Mouse (Mus musculus) cerebellum, postnatal 14 days (tissue): ENCODE measurements at regions not wholly inside any gene's neighbourhood (a gene's known extent, or its start where the extent isn't known, plus 50 kb on each side); places are given as distances from the start of the nearest gene placed in this dataset.

Source experiments
- DNase-seq, 2 experiments: peaks; one replicate each; pipeline ENCODE4 v3.0.0; 2021; ENCODE audit warnings: mixed read lengths in 2 of 2

GRCm38 (mm10) chr2:138824873-138825272 lies 568.5 kb downstream of the Btbd3 start:
- DNase-seq: peak; percentile 29 to 40

- DNase-seq: no peak
Observed at GRCm38 (mm10) chr2:138827813-138828570, 571.6 kb downstream of the Btbd3 start.

- peak; percentile 16 to 52 for DNase-seq
Observed at GRCm38 (mm10) chr2:138838846-138839245, 582.5 kb downstream of the Btbd3 start.

GRCm38 (mm10) chr2:138859121-138859520 lies 602.8 kb downstream of the Btbd3 start:
- DNase-seq: no peak

DNA sequence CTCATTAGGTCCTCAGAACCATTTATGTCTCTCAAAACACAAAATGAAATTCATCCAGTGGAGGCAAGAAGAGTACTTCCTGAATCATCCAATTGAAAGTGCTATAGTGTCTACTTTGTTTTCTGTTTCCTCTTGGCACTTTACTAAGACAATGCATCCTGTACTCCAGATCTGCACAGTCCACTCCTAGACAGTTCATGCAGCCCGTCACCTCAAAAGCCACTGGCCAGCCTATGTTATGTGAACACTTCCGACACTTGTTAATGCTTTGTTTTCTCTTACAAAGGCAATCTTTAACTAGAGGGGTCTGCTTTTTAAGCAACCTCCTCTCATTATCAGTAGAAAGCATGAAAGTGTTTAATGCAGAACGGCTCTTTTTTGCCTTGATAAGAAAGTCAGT lies 597.1 kb upstream of the Sptlc3 start:
- no peak for DNase-seq

DNA sequence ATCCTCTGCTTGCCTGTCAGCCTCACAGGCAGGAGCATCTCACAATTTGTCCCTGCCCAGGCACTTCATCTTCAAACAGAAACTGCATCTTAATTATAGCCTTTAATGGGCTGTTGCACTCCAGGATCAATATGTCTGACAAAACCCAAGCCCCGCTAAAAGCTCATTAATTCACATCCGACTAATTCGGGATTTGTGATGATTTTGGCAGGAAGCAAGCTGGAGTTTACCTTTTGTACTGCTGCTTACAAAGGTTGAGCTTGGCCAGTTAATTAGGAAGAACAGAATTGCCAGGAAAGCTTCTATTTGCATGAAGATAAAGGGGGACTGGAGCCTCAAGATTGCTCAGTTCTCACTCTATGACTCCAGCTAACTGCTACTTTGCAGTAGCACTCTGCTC lies 596.6 kb upstream of the Sptlc3 start:
- DNase-seq: no peak

DNA sequence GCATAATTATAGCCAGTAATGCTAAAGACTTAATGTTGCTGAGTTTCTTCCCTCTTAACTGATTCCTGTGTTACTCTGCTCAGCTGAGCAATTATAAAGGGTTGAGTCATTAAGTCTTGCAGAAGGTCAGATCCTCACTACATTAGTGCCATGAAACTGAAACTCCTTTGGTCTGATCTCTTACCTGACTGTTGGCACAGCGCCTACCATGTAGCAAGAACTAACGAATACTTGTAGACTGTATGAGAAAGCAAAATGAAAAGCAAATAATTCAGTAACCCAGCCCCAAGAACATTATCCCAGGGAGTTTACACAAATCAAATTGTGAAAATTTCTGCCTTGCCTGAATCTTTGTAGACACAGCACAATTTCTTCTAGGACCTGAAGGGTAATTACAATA lies 556.5 kb upstream of the Sptlc3 start:
- DNase-seq: peak; percentile 15 to 20

DNA sequence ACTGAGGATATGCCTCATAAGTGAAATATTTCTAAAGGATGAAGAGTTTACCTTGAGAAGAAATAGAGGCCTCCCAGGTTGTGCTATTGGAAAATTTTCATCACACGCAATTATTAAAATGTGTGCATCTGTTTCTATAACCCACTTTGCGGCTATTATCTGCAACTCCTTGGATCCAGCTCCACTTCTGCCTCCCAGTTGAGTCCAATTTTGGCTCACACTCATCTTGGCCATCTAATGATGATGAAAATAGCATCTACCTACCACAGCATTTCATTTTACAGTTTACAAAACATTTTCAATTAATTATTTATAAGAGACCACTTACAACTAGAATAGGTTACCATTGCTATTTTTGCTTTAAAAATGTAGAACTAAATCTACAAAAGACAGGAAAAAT lies 554.3 kb upstream of the Sptlc3 start:
- peak in 1 of 2 experiments; percentile 48 for DNase-seq

DNA sequence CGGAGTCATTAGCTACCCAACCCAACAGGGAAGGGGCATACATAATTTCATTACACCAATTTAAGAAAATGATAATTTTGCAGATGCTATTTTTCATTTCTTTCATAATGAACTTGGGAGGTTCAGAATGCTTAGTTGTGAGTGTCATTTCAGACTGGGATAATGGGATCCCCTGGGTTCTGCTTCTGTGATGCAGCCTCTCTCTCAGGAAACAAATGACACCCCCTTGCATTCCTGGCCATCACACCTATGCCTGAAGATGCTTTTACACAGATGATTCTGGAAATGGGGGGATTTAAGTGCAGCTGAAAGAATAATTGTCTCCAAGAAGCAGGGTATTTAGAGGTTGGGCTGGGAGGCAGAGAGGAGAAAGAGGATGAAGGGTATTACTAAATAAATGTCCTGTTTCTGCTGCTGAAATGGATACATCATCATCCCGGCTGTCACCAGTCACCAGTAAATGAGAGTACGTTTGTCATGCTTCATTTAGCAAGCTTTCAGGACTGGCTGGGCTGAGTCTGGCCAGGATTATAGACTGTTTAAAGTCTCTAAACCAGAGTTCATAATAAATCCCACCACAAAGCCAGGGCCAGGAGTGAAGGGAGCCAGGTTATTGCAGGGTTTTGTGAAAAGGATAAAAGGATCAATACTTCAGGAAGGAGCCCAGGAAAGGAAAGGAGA lies 527.5 kb upstream of the Sptlc3 start:
- no peak for DNase-seq

DNA sequence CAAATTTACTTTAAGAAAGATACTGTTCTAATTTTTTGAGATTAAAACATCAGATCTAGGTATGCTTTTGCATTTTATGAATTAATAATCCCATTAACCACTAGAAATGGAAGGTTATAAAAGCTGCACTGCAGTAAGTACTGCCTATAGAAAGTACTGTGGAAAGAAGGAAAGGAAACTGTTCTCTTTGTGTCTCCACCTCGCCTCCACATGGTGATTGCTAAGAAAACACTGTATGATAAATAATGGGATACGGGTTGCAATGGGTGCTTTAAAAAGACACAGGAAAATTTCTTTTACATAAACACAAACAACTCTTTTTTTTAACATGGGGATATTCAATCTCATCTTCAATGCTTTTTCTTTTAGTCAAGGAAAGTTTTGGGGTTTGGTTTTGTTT lies 519.2 kb upstream of the Sptlc3 start:
- no peak for DNase-seq

DNA sequence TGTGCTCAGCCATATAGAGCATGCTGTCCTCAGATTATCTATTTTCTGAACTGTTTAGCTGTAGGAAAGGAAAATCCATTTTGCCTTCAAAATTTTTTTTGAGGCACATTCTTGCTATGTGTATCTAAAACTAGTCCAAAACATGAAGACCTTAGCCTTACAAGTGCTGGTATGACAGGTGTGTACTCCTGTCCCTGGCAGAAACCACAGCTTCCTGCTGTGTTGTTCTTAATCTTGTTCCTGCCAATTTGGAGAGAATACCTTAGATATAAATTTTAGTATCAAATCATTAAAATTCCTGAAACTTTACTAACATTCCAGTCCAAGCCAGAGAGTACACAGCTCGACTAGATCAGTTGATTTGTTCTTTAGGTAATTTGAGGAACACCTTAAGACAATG lies 503.7 kb upstream of the Sptlc3 start:
- peak; percentile 34 to 63 for DNase-seq

GRCm38 (mm10) chr2:139032105-139032812 lies 461.5 kb upstream of the Sptlc3 start:
- DNase-seq: no peak

DNA sequence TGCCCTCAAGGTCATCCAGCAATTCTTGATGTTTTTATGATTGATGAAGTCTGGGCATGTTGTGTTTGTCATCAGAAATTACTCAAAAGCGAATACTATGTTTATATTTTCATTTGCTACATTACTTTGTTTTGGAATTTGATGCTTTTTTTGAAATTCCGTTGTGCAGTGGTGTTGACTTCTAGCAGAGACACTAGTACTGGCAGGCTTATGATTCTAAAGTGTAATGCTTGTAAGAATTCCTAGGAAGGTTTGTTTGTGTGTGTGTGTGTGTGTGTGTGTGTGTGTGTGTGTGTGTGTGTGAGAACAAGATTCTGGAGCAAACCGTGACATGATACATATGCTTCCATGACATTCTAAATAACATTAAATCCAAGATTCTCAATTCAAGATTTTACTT lies 458.9 kb upstream of the Sptlc3 start:
- DNase-seq: no peak

- no peak for DNase-seq
Observed at GRCm38 (mm10) chr2:139041671-139042273, 451.9 kb upstream of the Sptlc3 start.

GRCm38 (mm10) chr2:139044684-139045083 lies 449.0 kb upstream of the Sptlc3 start:
- no peak for DNase-seq

GRCm38 (mm10) chr2:139055249-139055648 lies 438.5 kb upstream of the Sptlc3 start:
- no peak for DNase-seq

- DNase-seq: no peak
Observed at GRCm38 (mm10) chr2:139069276-139069961, 424.3 kb upstream of the Sptlc3 start.

DNA sequence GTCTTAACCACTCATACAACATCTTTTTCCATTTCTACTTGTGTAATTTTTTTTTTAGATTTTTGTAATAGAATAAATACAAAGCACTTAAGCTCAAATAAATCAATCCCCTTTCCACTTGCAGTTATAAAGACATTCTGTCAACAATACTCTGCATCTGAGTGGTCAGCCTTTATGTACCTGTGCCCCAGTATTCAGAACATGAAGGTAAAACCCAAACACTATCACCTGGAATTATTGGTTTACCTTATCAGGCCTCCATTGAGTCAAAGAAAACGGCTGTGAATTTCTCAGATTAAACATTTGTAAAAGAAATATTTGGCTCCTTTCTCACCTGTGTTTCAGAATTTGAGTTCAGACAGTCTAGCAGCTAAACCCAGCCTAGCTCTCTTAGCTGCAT lies 422.0 kb upstream of the Sptlc3 start:
- DNase-seq: peak in 1 of 2 experiments; percentile 10

GRCm38 (mm10) chr2:139093487-139094066 lies 400.1 kb upstream of the Sptlc3 start:
- no peak for DNase-seq

- no peak for DNase-seq
Observed at GRCm38 (mm10) chr2:139111669-139112068, 382.0 kb upstream of the Sptlc3 start.

GRCm38 (mm10) chr2:139114523-139114922 lies 379.2 kb upstream of the Sptlc3 start:
- no peak for DNase-seq

DNA sequence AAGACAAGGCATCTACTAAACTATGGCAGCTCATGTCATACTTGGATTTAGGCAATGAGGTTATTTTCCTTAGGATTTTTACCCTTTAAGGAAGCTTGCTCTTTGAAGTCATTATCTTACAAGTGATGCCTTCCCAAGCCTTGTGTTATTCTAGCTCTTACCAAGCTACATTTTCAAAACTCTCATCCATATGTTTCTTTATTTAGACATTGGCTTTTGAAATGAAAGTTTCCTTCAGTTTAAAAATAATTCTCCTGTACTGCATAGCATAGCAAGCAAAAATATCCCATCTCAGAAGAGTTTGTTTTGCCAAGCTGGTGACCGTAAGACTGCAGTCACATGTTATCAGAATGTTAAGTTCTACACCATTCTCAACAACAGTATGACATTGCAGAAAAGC lies 372.8 kb upstream of the Sptlc3 start:
- no peak for DNase-seq
